Mouse (Mus musculus): Measurements from ENCODE around the gene Gm49325.

DNA sequence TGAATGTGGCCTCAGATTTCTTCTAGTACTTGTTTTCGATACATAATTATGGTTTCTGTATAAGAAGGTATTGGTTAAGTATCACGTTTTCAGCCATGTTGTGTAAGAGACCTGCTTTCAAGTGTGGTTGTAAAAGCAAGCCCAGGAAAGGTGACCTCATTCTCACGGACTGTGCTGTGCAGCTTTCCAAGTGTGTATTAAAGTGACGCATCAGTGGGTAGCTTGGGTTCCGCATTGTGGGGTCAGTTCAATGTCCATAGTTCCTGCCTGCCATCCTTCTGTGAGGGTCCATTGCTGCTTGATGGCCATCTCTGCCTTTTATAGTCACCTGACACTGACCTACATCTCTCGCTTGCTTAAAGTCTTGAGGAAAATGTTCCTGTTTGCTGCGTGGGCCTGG, 10.9 kb downstream of the Gm49325 start:
- TF ChIP-seq HCFC1 (IDR thresholded peaks at IDR 0.05; ENCODE audit: borderline replicate concordance, insufficient read depth, low read length) = no peak
- TF ChIP-seq ZNF384 (IDR thresholded peaks at IDR 0.05; ENCODE audit: low read depth, low read length) = no peak
- no peak for TF ChIP-seq ZC3H11A (IDR thresholded peaks at IDR 0.05; ENCODE audit: borderline replicate concordance, low read depth, low read length)

Data from ES-E14 (cell line).